Mouse (Mus musculus): ENCODE data around the gene Inpp4b. TPM values are rescaled to one million over a fixed set of nuclear protein-coding genes. Genes with fewer than 3 reads are reported as not detected.

The Inpp4b gene
- polyA plus RNA-seq, 1 experiment from 2014 or later, result 6.0 TPM

GRCm38 (mm10) chr8:81844104-81844982 is 502.0 kb downstream of the Inpp4b start:
- 90% methylated on average over 10 of the region's 10 CpGs for WGBS
- Histone ChIP-seq H3K36me3 (replicated peaks) (no peaks in the 10 kb centered on the region), H3K4me1 (no peaks in the 10 kb centered on the region), H3K9me3 (no peaks in the 10 kb centered on the region), H3K4me3 (replicated peaks) (no peak overlapping the region), H3K27me3 (no peaks in the 10 kb centered on the region), H3K27ac (no peak overlapping the region), H3K4me2 (no peak overlapping the region), H3K9ac (no peak overlapping the region)
- ATAC-seq (ENCODE audit: low FRiP score), result no peak

- WGBS, result 92% methylated on average over 2 of the region's 2 CpGs
- H3K9ac ChIP-seq, result no peak overlapping the region
- H3K4me3 ChIP-seq (replicated peaks), result no peak overlapping the region
- no peaks in the 10 kb centered on the region for H3K4me1 ChIP-seq
- H3K27ac ChIP-seq, result no peak overlapping the region
- H3K36me3 ChIP-seq (replicated peaks), result no peaks in the 10 kb centered on the region
- H3K27me3 ChIP-seq, result no peaks in the 10 kb centered on the region
- H3K4me2 ChIP-seq, result no peak overlapping the region
- no peak for ATAC-seq (ENCODE audit: low FRiP score)
- H3K9me3 ChIP-seq, result no peaks in the 10 kb centered on the region
These were observed 505.6 kb downstream of the Inpp4b start for GRCm38 (mm10) chr8:81847929-81848328.

GRCm38 (mm10) chr8:81849976-81850375 is 507.6 kb downstream of the Inpp4b start:
- no peaks in the 10 kb centered on the region for H3K27me3 ChIP-seq
- no peak for ATAC-seq (ENCODE audit: low FRiP score)
- 78% methylated on average over 1 of the region's 1 CpGs for WGBS
- no peak overlapping the region for H3K27ac ChIP-seq
- H3K4me1 ChIP-seq, result no peaks in the 10 kb centered on the region
- H3K4me3 ChIP-seq (replicated peaks), result no peak overlapping the region
- H3K9ac ChIP-seq, result no peak overlapping the region
- no peaks in the 10 kb centered on the region for H3K9me3 ChIP-seq
- no peak overlapping the region for H3K4me2 ChIP-seq
- H3K36me3 ChIP-seq (replicated peaks), result no peaks in the 10 kb centered on the region

- Histone ChIP-seq H3K27me3 (no peaks in the 10 kb centered on the region), H3K36me3 (replicated peaks) (no peaks in the 10 kb centered on the region), H3K4me2 (no peak overlapping the region), H3K9ac (no peak overlapping the region), H3K9me3 (no peaks in the 10 kb centered on the region), H3K4me1 (no peaks in the 10 kb centered on the region), H3K4me3 (replicated peaks) (no peak overlapping the region), H3K27ac (no peak overlapping the region)
- no peak for ATAC-seq (ENCODE audit: low FRiP score)
- 88% methylated on average over 4 of the region's 4 CpGs for WGBS
These were observed 510.8 kb downstream of the Inpp4b start for GRCm38 (mm10) chr8:81853184-81853583.

- WGBS, result 82% methylated on average over 8 of the region's 8 CpGs
- Histone ChIP-seq H3K27ac (no peak overlapping the region), H3K36me3 (replicated peaks) (no peaks in the 10 kb centered on the region), H3K4me3 (replicated peaks) (no peak overlapping the region), H3K27me3 (no peaks in the 10 kb centered on the region), H3K9me3 (no peaks in the 10 kb centered on the region), H3K4me2 (no peak overlapping the region), H3K4me1 (no peaks in the 10 kb centered on the region), H3K9ac (no peak overlapping the region)
- ATAC-seq (ENCODE audit: low FRiP score), result no peak
These were observed 512.2 kb downstream of the Inpp4b start for GRCm38 (mm10) chr8:81854543-81854942.

- no peaks in the 10 kb centered on the region for H3K9me3 ChIP-seq
- H3K27me3 ChIP-seq, result no peaks in the 10 kb centered on the region
- H3K4me2 ChIP-seq, result no peak overlapping the region
- no peak overlapping the region for H3K9ac ChIP-seq
- ATAC-seq (ENCODE audit: low FRiP score), result no peak
- H3K36me3 ChIP-seq (replicated peaks), result no peaks in the 10 kb centered on the region
- H3K27ac ChIP-seq, result no peak overlapping the region
- no peaks in the 10 kb centered on the region for H3K4me1 ChIP-seq
- 76% methylated on average over 1 of the region's 1 CpGs for WGBS
- no peak overlapping the region for H3K4me3 ChIP-seq (replicated peaks)
These were observed 512.7 kb downstream of the Inpp4b start for GRCm38 (mm10) chr8:81855009-81855408.

- no peaks in the 10 kb centered on the region for H3K4me1 ChIP-seq
- ATAC-seq (ENCODE audit: low FRiP score), result no peak
- no peaks in the 10 kb centered on the region for H3K36me3 ChIP-seq (replicated peaks)
- H3K9me3 ChIP-seq, result no peaks in the 10 kb centered on the region
- H3K9ac ChIP-seq, result no peak overlapping the region
- no peak overlapping the region for H3K4me2 ChIP-seq
- WGBS, result 88% methylated on average over 4 of the region's 4 CpGs
- H3K4me3 ChIP-seq (replicated peaks), result no peak overlapping the region
- H3K27me3 ChIP-seq, result no peaks in the 10 kb centered on the region
- H3K27ac ChIP-seq, result no peak overlapping the region
These were observed 513.8 kb downstream of the Inpp4b start for GRCm38 (mm10) chr8:81856120-81856519.

GRCm38 (mm10) chr8:81856608-81857007 is 514.3 kb downstream of the Inpp4b start:
- Histone ChIP-seq H3K4me2 (no peak overlapping the region), H3K4me3 (replicated peaks) (no peak overlapping the region), H3K9me3 (no peaks in the 10 kb centered on the region), H3K4me1 (no peaks in the 10 kb centered on the region), H3K27ac (no peak overlapping the region), H3K27me3 (no peaks in the 10 kb centered on the region), H3K9ac (no peak overlapping the region), H3K36me3 (replicated peaks) (no peaks in the 10 kb centered on the region)
- ATAC-seq (ENCODE audit: low FRiP score), result no peak
- WGBS, result 69% methylated on average over 6 of the region's 6 CpGs

- 95% methylated on average over 4 of the region's 4 CpGs for WGBS
- no peaks in the 10 kb centered on the region for H3K36me3 ChIP-seq (replicated peaks)
- no peak overlapping the region for H3K27ac ChIP-seq
These were observed 516.0 kb downstream of the Inpp4b start for GRCm38 (mm10) chr8:81858393-81858792.

GRCm38 (mm10) chr8:81859805-81860204 is 517.4 kb downstream of the Inpp4b start:
- Histone ChIP-seq H3K4me3 (replicated peaks) (no peak overlapping the region), H3K4me2 (no peak overlapping the region), H3K9ac (no peak overlapping the region), H3K9me3 (no peaks in the 10 kb centered on the region), H3K27ac (no peak overlapping the region), H3K4me1 (no peaks in the 10 kb centered on the region), H3K36me3 (replicated peaks) (no peaks in the 10 kb centered on the region), H3K27me3 (no peaks in the 10 kb centered on the region)
- 62% methylated on average over 1 of the region's 1 CpGs for WGBS
- ATAC-seq (ENCODE audit: low FRiP score), result no peak

More at GRCm38 (mm10) chr8:81858393-81858792, 516.0 kb downstream of the Inpp4b start:
- ATAC-seq (ENCODE audit: low FRiP score), result no peak
- Histone ChIP-seq H3K9ac (no peak overlapping the region), H3K4me1 (no peaks in the 10 kb centered on the region), H3K4me3 (replicated peaks) (no peak overlapping the region), H3K9me3 (no peaks in the 10 kb centered on the region), H3K4me2 (no peak overlapping the region), H3K27me3 (no peaks in the 10 kb centered on the region)

GRCm38 (mm10) chr8:81861311-81861710 is 519.0 kb downstream of the Inpp4b start:
- WGBS, result 94% methylated on average over 8 of the region's 8 CpGs
- Histone ChIP-seq H3K27ac (no peak overlapping the region), H3K4me3 (replicated peaks) (no peak overlapping the region), H3K27me3 (no peaks in the 10 kb centered on the region), H3K4me1 (no peaks in the 10 kb centered on the region), H3K9ac (no peak overlapping the region), H3K36me3 (replicated peaks) (no peaks in the 10 kb centered on the region), H3K9me3 (no peaks in the 10 kb centered on the region), H3K4me2 (no peak overlapping the region)
- ATAC-seq (ENCODE audit: low FRiP score), result no peak

GRCm38 (mm10) chr8:81862738-81863137 is 520.4 kb downstream of the Inpp4b start:
- Histone ChIP-seq H3K4me3 (replicated peaks) (no peak overlapping the region), H3K36me3 (replicated peaks) (no peaks in the 10 kb centered on the region), H3K27me3 (no peaks in the 10 kb centered on the region), H3K9ac (no peak overlapping the region), H3K27ac (no peak overlapping the region), H3K4me1 (no peaks in the 10 kb centered on the region), H3K9me3 (no peaks in the 10 kb centered on the region), H3K4me2 (no peak overlapping the region)
- no peak for ATAC-seq (ENCODE audit: low FRiP score)

GRCm38 (mm10) chr8:81864318-81864717 is 522.0 kb downstream of the Inpp4b start:
- Histone ChIP-seq H3K27me3 (no peaks in the 10 kb centered on the region), H3K4me2 (no peak overlapping the region), H3K36me3 (replicated peaks) (no peaks in the 10 kb centered on the region), H3K9ac (no peak overlapping the region), H3K4me1 (no peaks in the 10 kb centered on the region), H3K27ac (no peak overlapping the region), H3K4me3 (replicated peaks) (no peak overlapping the region), H3K9me3 (no peaks in the 10 kb centered on the region)
- 87% methylated on average over 2 of the region's 2 CpGs for WGBS
- no peak for ATAC-seq (ENCODE audit: low FRiP score)
